Mouse (Mus musculus) megakaryocyte-erythroid progenitor cell, adult 5-6 weeks (primary cell): ENCODE measurements around the gene Cela3a. TPM values are rescaled to one million over a fixed set of nuclear protein-coding genes. Genes with fewer than 3 reads are reported as not detected.
"Not testable (repeated sequence)": the region's sequence is repeated elsewhere in the genome, so short reads cannot be mapped to it uniquely, and the experiment has no call there.

Experiments
- ATAC-seq: replicated peaks from 2 replicates; pipeline ENCODE4 v1.8.0; 2016; ENCODE audit warnings: mild to moderate bottlenecking, inconsistent platforms; ENCODE audit not compliant: severe bottlenecking, poor library complexity, low FRiP score, low TSS enrichment
- total RNA-seq, 2 experiments: library from RNA; stranded (forward) in 1 of 2; stranded (reverse) in 1 of 2; fragments of 200-1000, 215-1000 nt in 1 of 2; fragments of >200 nt in 1 of 2; fragmentation: Nextera tagmentation in 1 of 2; gene quantifications; 2 replicates each; pipeline ENCODE4 v1.2.3; 2014 to 2017

The Cela3a gene
- total RNA-seq (2014; fragmentation: Nextera tagmentation) (not detected in 2 replicates), total RNA-seq (2017) (not detected in 2 replicates)

DNA sequence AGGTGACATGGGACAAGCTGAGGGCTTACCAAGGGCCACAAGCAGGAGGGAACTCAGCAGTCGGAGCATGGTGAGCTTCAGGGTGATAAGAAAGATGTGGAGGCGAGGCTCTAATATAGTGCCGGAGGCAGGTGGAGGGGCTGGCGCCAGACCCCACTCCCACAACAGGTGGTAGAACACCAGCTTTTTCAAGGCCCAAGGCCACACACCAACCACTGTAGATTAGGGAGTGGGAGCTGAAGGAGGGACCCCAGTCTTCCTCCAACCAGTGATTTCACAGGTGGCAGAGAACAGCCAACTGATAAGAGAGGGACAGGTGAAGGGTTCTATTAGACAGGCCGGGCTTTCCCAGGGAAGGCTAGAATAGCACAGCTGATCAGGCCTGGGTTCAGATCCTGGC lies at the start of gene Cela3a:
TSS of gene Cela3a (minus strand) at position 101 of the 400 bp plus-strand sequence.
- no peak for ATAC-seq

- no peak for ATAC-seq
Measured at GRCm38 (mm10) chr4:137458861-137459260, 49.3 kb upstream of the Cela3a start.

GRCm38 (mm10) chr4:137458310-137458709 lies 48.7 kb upstream of the Cela3a start:
- ATAC-seq: no peak

DNA sequence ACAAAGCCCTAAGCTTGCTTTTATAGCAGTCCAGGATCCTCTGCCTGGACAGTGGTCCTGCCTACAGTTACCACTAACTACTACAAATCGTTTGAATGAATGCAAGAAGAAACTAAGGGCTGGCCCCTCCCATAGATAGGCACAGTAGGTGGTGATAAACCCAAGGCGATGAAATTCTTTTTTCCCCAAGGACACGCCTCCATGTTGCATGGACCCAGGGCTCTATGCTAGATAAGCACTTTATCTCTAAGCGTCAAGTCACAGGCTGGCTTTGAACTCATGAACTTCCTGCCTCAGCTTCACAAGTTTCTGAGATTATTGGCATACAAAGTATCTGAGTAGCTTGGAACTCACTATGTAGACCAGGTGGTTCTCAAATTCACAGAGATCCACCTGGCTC lies 47.7 kb upstream of the Cela3a start:
- ATAC-seq: peak; percentile 75

- ATAC-seq: no peak
Measured at GRCm38 (mm10) chr4:137456581-137456980, 47.0 kb upstream of the Cela3a start.

- no peak for ATAC-seq
Measured at GRCm38 (mm10) chr4:137454582-137454981, 45.0 kb upstream of the Cela3a start.

GRCm38 (mm10) chr4:137453234-137453767 lies 43.7 kb upstream of the Cela3a start, which contains the start of gene 1700013G24Rik:
TSS of gene 1700013G24Rik (plus strand) at chr4:137453284.
- no peak for ATAC-seq

DNA sequence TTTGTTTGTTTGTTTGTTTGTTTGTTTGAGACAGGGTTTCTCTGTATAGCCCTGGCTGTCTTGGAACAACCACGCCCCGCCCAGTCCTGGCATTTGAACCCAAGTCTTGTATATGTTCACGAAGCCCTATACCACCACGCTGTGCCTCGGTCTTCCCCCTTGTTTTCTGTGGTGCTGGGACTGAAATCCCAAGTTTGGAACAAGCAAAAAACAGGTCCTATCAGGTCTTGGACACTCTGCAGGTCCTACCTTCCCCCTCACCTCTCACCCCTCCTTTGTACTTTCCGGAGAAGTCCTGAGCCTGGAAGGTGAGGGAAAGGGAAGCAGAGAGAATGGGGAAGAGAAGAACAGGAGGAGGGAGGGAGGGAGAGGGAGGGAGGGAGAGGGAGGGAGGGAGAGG lies 42.6 kb upstream of the Cela3a start:
- no peak for ATAC-seq

DNA sequence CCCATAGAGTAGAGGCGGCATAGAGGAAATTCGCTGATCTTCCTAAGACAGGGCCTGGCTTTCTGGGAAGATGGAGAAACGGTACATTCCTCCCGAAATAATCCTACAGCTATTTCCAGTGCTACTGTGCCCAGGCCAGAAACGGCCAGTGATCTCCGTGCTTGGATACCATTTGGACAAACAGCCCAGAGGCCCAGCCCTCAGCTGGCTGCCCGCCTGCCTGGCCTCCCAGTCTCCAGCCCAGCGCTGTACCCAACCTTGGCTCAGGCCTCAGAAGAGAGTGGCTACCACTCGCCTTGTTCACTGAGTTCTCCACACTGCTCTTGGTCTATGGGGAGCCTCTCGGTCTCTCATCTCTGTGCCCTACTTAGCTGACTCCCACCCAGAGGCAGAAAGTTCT lies 40.1 kb upstream of the Cela3a start:
- ATAC-seq: peak; percentile 15; the same call in 1 of the 2 replicates

GRCm38 (mm10) chr4:137449132-137449531 lies 39.5 kb upstream of the Cela3a start:
- ATAC-seq: 0 out of 2 replicates have a peak, but pooled peaks have one; percentile 16

- ATAC-seq: no peak
Measured at GRCm38 (mm10) chr4:137448641-137449040, 39.0 kb upstream of the Cela3a start.

DNA sequence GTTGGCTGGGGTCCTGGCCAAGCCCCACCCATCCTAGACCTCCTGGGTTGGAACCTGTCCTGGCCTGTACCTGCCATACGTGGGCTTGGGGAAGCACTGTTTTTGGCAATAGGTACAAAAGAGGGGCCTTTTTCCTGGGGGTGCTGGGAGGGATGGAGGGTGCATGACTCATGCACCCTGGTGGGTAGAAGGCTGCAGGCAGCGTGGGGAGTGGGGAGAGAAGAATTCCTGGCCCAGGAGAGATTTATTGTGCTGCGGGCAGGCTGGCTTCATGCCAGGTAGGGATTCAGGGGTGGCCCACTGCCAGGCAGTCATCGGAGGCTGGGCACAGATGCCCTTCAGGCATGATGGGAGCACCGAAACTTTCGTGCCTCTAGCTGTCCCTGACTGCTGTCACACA lies 38.6 kb upstream of the Cela3a start:
- ATAC-seq: peak; percentile 27; the same call in 1 of the 2 replicates

- peak; percentile 66 for ATAC-seq
Measured at GRCm38 (mm10) chr4:137447363-137448196, 38.0 kb upstream of the Cela3a start.

DNA sequence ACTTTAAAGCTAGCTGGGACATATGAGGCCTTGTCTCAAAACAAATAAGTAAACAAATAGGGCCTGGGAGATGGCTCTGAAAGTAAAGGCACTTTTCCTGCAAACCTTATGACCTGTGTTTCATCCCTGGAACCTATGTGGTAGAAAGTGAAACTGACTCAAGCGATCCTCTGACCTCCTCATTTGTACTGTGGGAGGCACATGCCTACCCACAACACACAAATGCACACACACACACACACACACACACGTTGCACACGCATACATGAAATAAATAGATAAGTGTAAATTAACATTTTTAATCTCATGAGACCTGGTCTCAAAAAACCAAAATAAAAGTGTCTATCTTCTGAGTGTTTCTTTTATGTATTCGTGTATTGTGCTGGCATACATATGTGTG lies 36.3 kb upstream of the Cela3a start:
- ATAC-seq: no peak

DNA sequence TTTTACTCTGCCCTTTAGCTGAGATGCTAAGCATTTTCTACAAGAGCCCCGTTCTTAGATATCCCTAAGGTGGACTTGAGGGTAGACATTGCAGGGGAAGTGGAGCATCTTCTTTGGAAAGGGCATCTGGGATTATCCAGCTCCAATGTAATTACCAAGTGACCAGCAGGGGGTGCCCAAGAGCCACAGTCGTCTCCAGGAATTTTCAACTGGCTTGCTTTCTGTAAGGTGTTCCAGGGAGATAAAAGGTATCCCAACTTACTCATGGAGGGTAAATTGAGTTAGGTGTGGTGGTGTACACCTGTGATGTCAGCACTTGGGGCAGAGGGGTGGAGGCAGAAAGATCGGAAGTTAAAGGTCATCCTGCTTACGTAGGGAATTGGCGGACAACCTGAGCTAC lies 34.0 kb upstream of the Cela3a start:
- peak; percentile 20; the same call in 1 of the 2 replicates for ATAC-seq

GRCm38 (mm10) chr4:137441332-137441731 lies 31.7 kb upstream of the Cela3a start:
- no peak for ATAC-seq

DNA sequence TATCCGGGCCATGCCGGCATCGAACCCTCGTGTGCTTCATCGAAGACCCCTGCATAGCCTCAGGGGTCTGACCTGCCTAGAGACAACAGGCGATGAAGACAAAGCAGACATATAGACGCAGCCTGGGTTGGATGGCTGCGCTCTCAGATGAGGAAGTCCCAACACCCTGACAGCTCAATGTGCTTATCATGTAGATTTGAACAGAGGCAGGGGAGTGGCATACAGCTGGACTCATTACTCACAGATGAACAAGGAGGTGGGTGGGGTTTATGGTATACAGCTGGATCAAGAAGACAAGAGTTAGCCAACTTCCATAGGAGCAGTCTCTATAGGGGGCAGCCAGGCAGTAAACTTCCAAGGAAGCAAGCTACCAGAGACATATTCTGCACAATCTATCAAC lies 29.3 kb upstream of the Cela3a start:
- peak; percentile 96 for ATAC-seq

DNA sequence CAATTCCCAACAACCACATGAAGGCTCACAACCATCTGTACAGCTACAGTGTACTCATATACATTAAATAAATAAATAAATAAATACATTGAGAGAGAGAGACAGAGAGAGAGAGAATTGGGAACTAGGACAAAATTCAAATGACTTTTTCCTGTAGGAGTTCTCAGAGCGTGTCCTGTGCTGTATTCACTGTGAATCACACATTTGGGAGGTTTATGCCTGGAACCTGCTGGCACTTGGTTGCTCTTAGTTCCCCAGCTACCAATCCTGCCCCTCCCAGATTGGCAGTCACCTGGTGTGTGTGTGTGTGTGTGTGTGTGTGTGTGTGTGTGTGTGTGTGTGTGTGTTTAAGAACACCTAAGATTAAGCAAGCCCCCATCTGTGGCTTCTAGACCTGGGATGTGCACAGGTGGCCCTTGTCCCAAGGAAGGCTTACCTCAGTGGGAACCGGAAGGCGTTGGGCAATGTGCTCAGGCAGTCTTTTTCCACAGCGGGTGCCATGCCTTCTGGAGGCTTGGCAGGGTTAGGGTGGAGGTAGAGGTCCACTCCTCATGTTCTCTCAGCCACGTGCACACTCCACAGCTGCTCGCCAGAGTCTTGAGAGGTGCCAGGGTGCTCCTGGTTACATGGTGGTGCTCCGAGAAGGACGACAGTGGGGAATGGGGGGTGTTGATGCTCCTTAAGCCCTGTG lies 27.5 kb upstream of the Cela3a start:
- no peak for ATAC-seq

DNA sequence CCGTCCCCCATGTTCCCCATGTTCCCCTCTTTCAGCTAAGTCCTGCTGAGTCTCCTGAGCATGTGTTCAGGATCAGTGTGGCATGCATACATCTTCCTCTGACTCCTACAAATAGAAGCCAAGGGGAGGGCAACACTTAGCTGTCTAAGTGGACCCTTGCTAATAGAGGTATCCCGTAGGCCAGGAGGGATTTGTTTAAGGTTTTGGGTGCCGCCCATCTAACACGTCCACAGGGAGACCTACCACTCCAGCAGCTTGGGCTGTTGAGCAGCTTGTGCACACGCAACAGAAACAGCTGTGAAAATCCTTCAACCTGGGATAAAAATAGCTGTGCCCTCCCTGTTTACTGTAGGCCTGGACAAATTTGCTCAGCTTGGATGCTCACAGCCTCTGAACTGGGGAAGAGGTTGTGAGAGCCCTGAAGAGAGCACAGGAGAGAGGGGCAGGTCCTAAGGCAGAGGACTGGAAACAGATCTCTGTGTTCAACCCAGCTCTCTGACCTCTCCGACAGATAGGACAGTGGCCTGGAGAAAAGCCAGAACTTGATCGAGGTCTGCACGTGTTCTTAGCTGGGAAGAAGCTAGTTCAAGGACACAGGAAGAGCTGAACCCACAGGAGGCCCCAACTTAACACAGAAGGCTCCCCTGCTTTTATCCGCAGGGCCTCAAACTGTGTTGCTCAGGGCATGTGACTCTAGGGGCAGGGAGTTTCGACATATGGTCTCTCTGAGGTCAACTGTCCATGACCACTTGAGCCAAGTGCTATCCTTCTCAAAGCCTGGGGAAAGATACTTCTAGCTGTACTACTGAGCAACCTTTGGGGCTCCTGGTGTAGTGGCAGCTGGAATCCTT lies 23.3 kb upstream of the Cela3a start:
- ATAC-seq: not testable (repeated sequence)
